Mouse (Mus musculus): ENCODE measurements around the gene Timm22. TPM values are rescaled to one million over a fixed set of nuclear protein-coding genes. Genes with fewer than 3 reads are reported as not detected.

Gene Timm22
- 10 to 100 TPM; 55.6 to 64.4 TPM for polyA plus RNA-seq (2017; shearing (Covaris generic))

DNA sequence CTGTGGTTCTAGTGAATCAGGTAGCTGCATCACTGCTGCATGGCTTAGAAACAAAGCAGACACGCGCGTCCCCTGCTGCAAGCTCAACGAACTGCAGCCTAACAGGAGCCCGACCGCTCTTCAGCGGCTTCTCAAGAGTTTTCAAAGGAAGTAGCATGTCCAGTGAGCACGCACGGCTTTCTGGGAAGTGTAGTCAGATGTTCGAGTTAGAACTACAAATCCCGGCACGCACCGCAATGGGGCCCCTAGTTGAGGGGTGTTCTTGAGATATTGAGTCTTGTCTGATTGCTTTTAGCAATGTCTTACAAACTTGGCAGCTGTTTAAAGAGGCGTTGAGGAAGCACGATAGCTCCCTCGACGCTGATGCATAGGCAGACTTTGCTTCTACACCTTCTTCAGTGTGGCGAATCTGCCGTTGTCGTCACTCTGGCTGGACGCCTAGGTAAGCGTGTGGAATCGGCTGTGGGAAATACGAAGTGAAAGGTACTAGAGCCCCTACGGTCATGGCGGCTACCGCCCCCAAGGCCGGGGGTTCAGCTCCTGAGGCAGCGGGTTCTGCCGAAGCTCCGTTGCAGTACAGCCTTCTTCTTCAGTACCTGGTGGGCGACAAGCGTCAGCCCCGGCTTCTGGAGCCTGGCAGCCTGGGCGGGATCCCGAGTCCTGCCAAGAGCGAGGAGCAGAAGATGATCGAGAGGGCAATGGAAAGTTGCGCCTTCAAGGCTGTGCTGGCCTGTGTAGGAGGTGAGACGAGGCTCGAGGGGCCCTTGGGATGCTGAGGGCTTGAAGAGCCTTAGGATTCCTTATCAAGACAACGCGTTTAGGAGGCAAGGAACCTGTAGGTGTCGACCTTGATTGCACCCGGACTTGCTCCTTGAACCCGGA is at the start of gene Timm22:
Gene Timm22 (plus strand): TSS at position 251 of the 882 bp plus-strand sequence.
- peak; percentile 98 for ATAC-seq

DNA sequence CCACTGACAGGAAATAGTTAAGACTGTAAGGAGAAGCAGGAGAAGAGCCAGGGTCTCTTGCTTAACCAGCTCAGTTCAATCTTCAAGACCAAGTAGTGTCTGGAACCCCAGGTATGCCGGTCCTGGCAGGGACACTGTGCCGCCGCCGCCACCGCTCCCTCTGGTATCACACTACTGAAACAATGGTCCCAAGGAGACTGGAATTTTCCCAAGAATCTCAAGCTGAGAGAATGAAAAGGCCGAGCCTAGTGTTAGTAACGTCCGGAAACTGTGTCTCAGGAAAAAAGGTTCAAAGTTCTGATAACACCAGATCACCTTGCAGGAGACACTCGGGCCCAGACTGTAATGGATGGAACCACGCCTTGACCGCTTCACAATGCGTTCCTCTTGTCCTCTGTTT is 49.3 kb upstream of the Timm22 start:
- no peak for ATAC-seq

DNA sequence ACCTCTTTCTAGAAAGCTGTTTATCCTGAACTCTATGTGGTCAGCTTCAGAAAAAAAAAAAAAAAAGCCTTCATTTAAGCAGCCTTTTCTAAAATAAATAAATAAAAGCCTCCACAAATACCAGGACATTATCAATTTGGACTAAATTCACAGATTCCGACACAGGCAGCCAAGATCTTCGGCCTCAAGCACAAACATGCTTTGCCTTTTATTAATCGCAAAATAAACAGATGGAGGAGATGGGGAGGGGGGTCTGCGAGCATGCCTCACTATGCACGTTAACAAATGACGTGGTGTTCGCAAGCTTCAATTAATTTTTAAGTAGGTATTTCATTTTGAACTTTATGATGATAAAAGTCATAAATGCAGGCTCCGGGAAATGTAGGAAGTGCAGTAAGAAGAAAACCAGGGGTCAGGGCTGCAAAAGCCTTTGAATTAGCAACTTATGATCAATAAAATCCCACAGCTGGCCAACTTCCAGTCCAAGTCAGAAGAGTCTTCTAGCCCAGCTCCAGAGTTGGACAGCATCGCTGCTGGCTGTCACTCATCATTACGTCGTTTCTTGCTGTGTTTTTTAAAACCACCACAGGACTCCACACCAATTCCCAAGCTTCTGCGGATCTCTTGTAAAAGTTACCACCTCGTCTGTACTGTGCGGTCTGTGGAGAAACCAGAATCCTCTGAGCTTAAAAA is 48.0 kb upstream of the Timm22 start:
- ATAC-seq: no peak

DNA sequence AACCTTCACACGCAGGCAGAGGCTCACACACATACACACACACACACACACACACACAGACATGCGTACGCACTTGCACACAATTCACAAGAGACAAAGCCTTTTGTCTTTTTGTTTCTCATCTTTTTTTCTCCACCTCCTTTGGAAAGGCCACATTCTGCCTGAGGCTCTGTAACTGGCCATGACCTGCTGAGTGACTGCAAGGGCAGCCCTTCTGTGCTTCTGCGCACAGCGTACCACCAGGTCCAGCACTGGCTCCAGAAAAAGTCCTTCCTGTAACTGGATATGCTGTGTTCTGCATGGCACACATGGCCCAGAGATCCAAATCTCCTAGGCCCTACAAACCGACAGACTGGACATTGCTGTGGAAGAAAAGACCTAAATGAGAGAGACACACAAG is 46.5 kb upstream of the Timm22 start:
- ATAC-seq: no peak

DNA sequence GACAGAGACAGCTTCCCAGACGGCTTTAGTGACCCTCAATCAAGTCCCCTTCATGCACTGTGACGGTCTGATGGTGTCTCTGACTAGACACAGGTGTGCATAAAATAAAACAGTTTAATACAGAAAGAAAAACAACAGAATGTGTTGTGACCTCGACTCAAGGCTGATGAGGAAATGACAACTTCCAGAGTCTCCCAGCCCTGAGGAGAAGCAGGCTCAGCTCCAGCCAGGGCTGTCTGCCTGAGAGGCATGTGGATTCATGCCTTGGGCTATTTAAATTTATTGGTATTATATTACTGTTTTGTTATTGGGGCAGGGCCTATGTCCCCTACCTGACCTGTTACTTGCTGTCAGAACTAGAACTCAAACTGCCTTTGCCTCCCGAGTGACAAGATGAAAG is 45.3 kb upstream of the Timm22 start:
- no peak for ATAC-seq

DNA sequence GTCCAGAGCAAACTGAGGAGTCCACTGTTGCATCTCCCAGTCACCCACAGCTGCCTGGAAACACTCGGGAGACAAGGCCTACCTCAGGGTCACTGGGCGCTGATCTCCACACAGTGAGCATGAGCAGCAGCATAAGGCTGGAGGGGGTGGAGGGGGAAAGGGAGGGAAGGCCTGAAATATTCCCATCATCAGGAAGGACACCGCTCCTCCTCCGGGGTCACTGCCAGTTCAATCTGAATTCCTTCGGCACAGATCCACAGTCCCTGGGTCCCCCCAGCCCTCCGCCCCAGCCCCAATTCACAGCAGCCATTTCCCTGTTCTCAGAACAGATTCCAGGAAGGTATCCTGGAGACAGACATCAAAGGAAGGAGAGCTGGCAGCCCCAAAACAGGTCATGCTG is 43.6 kb upstream of the Timm22 start:
- no peak for ATAC-seq

DNA sequence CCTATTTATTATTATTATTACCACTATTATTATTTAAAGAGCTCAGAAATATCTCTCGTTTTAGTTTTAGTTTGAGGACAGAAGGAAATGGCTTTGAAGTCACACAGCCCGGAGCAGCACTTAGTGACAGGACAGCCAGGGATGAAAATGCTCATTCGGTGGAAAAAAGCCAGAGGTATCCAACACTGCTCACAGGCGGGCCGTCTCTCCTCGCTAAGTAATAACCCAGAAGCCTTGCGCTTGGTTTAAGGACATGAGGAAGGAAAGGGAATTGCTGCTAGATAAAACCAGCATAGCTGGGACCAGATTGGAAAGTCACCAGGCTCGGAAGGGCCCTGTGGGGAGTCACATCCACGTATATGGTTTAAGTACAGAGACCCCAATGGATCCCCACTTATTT is 43.1 kb upstream of the Timm22 start:
- ATAC-seq: no peak

DNA sequence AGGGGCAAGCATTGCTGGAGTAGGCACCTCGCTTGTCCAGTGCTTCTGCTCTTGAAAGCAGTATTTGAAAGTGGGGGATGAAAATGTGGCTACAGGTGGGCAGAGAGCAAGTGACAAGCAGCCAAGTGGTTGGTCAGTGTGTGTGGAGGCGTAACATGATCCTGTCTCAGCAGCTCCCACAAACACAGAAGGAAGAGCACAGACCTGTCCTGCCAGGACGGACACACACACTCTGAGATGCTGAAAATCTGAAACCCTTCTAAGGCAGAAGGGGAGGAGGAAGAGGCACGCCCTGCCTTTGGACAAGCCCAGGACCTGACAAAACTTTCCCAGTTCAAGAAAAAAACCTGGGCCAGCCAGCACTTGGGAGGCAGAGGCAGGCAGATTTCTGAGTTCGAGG is 42.7 kb upstream of the Timm22 start:
- no peak for ATAC-seq

DNA sequence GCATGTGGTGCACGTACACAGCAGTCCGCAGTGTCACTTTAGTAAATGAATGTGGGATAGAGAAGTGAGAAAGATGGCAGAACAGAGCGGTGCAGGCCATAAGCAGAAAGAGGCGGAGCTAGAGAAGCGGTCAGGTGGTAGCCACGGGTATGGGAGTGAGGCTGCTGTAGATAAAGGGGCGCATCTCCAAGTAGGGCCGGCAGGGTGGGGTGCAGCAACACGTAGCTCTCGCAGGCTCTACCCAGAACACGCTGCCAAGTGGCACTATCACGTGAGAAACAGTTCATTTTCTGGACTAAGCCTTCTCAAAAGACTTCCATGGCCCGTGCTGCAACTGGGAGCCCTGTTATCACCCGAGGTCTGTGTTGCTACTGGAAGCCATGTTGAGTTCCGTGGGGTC is 40.0 kb upstream of the Timm22 start:
- ATAC-seq: no peak

DNA sequence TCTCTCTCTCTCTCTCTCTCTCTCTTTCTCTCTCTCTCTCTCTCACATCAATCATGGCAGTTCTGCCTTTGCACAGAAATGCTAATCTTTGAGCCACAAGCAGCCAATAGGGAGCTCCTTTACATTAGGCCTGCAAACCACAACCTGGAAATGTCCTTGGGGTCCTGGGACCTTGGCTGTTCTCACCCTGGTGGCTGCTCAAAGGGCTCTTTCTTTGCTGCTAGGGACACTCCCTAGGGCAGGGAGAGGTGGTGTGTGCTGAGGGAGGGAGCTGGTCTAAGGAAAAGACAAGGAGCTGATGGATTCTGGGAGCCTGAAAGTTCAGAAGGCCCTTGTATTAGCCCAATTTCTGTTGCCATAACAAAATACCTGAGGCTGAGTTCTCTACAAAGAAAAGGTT is 36.3 kb upstream of the Timm22 start:
- ATAC-seq: no peak

DNA sequence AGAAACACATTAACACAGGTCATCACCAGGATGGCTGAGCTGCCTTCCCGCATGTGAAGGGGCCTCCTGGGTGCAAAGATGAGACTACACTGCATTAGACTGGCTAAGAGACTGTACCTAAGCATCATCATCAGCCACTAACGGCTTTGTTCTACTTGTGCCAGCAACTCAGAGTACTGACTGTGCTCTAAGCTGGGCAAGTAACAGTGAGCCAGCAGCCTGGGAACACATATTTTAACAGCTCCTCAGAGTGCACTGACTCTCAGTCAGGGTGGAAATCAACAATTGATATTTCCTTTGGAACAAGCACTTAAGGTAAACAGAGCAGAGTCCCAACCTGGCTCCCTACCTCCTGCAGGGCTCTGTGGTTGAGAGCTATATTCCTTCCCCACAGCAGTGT is 34.6 kb upstream of the Timm22 start:
- no peak for ATAC-seq

DNA sequence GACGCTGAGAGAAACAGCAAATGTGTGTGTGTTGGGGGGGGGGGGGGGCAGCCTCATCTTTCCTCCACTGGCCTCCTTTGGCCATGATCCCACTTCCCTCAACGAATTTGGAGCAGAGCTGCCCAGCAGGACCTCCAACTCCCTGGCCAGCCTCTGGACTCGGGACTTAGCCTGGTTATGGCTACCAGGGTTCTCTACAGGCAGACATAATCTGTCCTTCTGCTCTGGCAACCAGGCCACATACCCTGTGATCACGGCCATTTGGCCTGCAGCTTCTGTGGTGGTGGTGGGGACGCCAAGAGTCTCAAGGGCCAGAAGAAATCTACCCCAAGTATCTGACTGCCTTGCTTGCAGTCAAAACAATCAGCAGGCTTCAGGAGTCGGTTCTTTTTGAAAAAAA is 34.2 kb upstream of the Timm22 start:
- ATAC-seq: no peak

DNA sequence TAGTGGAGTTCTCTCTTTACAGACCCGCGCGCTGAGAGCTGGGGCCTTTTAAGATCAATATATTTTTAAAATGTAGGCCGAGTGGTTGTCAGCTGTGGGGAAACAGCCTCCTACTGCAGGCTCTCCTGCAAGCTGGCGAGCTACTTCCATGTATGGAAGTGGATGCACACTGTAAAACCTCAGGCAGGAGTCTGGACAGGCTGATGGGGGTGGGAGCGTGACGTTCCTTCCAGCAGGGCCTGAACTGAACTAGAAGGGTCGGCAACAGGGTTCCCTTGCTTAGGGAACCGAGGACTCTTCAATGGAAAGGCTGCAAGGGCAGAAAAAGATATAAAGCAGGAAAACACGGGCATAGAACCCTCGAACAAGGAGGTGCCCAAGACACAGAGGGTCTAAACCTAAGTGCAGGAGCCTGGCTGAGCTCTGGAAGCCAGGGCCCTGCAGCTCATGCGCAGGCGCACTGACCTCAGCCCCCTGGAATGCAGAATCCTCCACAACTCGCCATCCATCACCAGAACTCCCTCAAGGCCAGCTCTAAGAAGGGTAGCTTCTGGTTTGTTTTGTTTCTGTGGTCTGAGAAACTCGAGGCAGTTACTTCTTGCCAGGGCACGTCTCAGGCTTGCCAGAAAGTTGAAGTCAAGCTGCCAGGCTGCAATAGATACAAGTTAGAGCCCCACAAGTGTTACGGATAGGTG is 32.1 kb upstream of the Timm22 start:
- no peak for ATAC-seq

DNA sequence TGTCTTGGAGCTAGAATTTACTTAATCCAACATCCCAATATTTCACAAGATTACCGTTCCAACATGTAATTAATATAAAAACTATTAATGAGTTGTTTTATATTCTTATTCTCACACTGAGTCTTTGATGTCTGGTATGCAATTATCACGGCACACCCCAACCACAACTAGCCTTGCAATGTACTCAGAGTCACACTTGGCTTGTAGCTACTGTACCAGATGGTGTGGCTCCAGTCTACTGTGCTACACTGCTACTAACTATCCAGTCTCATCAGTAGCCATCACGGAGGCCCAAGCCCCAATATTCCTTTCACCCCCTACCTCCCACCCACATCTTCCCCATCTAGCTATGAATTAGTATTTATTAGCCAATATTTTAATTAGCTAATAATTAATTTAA is 30.3 kb upstream of the Timm22 start:
- no peak for ATAC-seq

DNA sequence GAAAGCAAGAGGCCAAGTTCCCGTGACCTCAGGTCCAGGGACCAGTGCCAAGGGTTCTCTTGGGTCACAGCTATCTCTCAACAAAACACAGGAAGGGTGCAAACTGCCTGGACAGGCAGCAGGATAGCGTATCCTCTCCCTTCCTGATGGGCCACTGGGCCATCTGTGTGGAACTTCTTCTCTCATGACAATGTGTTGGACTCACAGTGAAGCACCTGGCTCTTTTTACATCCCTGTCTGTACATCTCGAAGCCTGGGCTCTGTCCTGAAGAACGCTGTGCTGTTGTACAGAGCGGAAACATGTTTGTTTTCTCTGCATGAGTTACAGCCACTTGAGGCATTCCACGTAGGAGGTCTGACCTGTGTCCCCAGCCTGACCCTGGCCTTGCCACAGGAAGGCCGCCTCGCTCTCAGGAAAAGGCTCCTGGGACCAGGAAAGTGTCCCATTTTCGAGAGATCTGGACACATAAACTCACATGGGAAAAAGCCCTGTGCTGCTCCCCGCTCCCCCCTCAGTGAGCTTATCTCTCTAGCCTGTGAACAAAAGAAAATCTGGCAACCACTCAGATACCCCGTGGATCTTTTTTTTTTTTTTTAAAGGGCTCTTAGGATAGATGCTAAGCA is 26.7 kb upstream of the Timm22 start:
- ATAC-seq: no peak

DNA sequence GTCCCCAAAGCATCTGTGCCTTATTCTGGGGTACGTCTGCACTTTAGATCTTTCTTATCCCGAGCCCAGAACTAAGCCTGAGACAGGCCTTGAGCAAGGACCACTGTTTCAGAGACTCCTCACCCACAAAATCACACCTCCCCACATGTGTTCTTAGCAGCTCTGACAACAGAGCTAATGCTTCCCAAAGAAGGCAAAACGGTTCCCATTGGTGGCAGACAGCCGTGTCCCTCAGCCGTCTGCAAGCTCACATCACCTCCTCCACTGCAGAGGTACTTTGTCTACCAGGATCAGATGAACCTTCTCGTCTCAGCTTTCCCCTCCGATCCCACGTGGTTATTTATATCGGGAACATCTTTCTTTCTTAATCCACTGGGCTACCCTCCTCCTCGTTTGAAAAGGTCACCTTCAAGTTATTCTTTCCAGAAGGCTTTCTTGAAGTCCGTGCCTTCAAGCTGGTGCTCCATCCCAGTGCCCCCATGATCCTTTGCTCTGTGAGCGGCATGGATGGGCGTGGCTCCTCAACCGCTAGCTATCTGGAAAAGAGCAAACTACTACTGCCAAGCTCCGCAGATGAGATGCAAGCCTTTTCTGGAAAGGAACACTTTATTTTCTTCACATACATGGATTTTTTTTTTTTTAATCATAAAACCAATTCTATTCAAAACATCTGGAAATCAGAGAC is 25.4 kb upstream of the Timm22 start:
- ATAC-seq: no peak

DNA sequence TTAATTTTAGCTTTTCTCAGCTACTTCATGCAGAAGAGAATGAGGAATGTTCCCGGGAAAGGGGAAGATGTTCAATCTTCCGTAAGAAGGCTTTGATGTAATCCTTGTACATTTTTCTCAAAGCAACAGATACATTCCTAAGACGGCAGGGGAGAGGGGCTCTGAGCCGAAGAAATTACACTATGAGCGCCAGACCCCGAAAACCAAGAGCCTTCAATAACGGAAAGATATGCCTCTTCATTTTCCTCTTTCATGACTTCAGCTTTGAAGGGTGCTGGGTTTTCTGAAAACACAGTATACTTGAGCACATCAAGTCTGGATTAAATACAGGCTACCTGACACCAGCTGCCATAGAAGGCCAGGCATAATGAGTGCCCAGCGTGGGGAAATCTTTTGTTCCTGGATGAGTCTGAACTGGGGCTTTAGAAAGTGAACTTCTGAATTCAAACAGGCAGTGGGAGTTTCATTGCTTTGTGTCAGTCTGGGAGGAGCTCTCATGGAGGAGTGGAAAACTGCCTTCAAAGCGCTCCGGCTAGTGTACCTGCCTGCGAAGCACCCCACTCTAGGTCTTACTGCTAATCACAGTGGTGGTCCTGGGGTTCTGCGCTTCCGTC is 23.9 kb upstream of the Timm22 start:
- ATAC-seq: no peak

DNA sequence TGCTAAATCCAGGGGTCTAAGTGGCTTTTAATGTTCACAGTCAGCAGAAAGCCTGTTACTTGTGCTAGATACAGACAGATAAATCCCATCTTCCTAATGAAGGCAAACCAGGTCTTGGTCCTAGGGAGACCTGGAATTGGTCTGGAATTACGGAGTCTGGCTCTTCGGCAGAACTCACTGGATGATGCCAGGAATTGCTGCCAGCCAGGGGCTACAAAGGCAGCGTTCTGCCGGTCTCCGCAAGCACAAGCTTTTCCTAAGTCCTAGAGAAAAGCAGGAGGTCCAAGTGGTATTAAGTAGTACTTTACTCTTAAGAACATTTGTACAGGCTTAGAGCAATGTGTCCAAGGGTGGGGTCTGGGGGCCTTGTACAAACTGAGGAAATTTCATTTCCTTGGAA is 22.4 kb upstream of the Timm22 start:
- no peak for ATAC-seq

DNA sequence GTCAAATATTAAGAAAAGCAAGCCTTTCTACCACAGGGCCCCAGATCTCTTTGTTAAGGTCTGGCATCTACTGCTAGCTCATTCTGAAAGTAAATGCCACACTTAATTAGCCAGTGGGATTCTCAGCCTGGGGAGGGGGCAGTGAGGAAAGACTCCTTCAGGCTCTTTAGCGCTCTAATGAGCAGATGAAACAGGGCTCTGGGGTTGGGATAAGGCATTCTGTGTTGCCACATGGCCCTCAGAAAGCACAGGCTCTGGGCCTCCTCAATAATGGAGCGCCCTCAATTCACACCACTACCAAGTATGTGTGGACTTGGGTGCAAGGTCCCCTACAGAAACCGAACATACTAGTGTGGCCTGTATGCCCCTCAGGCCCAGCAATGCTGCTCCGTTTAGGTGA is 21.7 kb upstream of the Timm22 start:
- no peak for ATAC-seq

DNA sequence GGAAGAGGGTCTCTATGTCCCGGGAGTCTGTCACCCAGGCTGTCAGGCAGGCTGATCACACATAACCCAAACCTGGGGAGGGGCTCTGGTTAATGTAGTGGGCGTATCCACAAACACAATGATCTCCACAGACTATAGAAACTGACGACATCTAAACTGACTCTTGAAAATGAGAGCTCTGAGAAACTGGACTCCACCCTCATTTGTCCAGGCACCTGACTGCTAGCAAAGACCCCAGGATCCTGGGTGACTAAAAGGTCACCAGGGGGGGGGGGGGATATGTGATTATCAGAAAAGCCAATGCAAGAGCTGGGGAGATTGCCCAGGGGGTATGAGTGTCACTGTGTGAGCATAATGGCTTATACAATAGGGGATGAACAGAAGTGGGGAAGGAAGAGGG is 21.0 kb upstream of the Timm22 start:
- ATAC-seq: no peak

DNA sequence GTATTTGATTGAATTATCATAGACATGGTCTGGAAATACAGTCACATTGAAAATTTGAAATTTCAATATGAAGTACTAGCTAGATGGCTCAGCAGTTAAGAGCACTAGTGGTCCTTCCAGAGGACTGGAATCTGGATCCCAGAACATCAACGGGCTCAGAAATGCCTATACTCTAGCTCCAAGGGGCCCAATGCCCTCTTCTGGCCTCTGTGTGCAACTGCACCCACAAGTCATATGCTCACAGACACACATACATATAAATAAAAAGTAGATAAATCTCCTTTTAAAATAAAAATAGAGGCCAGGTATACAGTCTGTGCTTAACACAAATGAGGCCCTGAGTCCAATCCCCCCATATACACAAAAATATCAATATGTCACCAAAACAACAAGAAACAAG is 19.7 kb upstream of the Timm22 start:
- ATAC-seq: no peak

DNA sequence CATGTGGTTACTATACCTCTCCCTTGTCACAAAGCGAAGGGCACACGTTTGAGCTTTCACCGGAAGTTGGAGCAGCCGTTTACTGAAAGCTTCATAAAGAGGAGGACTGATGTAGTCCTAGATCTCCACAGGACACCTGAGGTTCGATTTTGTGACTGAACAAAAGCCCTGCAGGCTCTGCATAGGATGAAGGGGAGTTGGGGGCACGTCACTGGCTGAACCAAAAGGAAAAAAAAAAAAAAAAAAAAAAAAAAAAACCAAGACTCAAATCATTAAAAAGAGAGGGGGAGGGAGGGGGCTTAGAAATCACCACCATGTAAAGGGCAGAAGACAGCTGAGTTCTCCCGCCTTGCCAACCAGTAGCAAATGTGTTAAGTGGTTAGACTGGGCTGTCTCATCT is 18.0 kb upstream of the Timm22 start:
- ATAC-seq: no peak
